Mouse (Mus musculus) layer of hippocampus, adult 9-10 months (tissue): ENCODE data around the gene Tcf23.

Source experiments
- DNase-seq: peaks from one replicate; pipeline ENCODE4 v3.0.0; 2022; ENCODE audit warnings: low spot score

Gene Tcf23

GRCm38 (mm10) chr5:30949654-30950326, 18.7 kb upstream of the Tcf23 start:
- DNase-seq = peak; percentile 69

DNA sequence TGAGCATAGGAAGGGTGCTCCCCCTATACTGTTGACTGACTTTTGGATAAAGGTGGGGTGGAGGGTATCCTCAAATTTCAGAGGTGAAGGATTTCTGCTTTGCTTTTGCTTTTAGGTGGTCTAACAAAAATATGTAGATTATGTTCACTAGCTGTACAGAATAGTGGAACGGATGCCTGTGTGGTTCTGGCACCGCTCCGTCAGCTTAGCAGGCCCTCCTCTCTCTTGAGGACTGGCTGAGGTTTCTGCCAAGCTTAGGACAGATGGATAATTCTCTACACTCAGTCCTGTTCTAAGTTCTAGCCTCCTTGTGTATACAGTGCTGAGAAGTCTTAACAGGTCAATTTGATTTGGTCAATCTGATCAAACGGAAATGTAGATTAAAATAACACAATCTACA, 18.0 kb upstream of the Tcf23 start:
- DNase-seq = no peak

DNA sequence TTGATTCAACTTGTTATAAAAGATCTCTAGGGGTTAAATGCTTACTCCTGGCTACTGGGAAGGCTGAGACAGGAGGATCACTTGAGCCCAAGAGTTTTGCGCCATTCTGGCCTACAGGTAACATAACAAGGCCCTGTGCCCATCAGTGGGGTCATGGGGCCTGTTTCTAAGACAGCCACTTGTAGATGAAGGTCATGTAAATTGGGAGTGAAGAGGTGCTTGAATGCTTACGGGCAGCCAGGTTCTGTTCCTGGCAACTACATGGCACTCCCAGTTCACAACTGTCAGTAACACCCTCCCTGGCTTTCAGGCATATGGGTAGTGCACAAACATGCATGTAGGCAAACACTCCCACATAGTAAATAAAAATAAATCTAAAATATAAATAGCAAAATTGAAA, 17.5 kb upstream of the Tcf23 start:
- DNase-seq = no peak

- no peak for DNase-seq
Observed at GRCm38 (mm10) chr5:30951706-30952105, 16.8 kb upstream of the Tcf23 start.

DNA sequence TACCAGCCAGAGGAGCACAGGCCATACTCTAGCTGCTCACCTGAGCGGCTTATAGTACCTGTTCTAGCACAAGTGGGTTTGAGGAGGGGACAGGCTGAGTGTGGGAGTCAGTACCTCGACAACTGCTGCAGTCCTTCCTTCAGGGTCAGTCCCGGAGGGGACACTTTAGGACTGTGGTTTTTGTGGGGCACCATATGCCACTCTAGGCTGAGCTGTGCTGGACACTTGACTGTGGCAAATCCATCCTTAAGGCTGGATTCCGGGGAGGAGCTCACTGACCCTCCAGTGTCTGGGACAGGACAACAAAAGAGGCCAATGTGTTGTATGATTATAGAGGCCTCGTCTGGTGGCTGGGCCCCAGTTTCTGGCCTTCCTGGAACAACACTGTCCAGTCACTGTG, 15.9 kb upstream of the Tcf23 start:
- DNase-seq = no peak

DNA sequence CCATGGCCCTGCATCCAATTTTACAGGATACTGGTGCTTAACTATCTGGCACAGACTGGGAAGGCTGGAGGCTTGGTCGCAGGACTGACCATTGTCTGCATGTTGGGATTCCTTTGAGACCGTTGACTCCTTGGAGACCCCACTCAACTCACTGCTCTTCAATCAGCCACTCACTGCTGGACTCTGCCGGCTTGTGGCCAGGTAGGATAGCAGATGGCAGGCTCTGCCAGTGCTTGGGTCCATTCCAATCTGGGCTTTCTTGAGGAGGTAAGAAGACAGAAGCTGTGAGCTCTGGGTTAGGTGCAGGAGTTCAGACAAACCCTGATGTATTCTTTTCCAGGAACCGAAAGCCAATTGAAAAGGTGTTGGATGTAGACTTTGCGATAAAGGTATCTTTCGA, 14.4 kb upstream of the Tcf23 start:
- no peak for DNase-seq

DNA sequence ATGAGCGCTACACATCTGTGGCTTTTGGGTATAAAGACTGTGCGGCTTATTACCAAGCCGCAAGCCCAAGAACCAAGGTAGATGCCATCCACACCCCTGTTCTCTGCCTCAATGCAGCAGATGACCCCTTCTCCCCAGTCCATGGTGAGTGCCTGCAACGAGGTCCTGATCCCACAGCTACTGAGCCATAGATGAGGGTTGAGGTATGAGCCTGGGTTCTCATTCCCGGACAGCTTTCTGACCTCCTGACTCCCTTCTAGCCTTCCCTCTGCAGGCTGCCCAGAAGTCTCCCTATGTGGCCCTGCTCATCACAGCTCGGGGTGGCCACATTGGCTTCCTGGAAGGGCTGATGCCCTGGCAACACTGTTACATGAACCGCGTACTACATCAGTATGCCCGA, 13.9 kb upstream of the Tcf23 start:
- DNase-seq = no peak

- no peak for DNase-seq
Observed at GRCm38 (mm10) chr5:30955751-30956150, 12.7 kb upstream of the Tcf23 start.

GRCm38 (mm10) chr5:30957891-30958290, 10.6 kb upstream of the Tcf23 start:
- DNase-seq = no peak

DNA sequence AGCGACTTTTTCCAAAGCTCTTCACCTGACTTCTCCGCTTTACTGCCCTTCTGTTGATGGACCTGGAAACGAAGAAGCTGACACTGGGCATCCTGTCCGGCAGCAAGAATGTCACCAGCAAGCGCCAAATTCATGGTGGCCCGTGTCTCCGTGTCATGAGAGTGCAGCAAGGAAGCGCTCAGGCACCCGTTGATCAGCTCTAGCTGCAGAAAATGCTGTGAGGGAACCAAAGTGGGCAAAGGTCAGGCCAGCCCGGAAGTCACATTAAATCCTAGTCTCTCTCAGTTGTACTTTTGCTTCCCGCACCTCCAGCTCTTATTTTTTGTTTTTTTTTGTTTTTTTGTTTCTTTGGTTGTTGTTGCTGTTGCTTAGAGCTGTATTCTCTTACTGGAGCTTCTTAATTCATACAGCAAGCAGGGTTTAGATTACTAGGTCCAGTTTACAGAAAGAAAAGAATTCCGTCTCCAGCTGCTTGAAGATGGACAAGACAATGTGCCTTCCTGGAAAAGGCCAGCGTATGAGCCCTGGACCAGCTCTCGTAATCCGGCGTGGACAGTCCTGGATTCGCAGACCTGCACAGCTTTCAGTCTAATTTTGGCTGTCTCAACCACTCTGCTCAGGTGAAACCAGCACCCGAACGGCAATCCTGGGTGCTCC, 9.1 kb upstream of the Tcf23 start:
- DNase-seq = no peak

DNA sequence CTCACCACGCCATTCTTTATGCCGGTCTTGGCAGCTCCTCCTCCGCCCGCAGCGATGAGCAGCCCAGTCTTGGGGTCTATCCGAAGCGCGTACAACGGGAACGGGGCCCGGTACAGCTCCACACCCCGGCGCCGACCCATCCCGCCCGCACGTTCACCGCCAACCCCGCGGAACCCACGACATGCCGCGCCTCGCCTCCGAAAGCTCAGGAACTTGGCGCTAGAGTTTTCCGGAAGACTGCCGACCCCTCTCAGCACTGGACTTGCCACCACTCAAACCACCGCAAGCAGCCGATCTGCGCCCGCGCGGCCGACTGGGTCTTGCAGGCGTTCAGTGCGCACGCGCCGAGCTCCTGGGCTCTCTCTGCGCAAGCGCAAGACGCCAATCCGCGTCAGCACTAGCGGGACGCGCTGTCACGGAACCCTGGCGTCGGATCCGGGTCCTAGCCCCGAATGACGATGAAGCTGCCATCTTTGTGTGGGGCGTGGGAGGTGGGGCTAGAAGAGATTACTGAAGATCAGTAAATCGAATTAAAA, 8.4 kb upstream of the Tcf23 start, which contains the start of gene Preb:
Gene Preb (minus strand): TSS at position 396 of the 536 bp plus-strand sequence.
- DNase-seq = peak; percentile 92

DNA sequence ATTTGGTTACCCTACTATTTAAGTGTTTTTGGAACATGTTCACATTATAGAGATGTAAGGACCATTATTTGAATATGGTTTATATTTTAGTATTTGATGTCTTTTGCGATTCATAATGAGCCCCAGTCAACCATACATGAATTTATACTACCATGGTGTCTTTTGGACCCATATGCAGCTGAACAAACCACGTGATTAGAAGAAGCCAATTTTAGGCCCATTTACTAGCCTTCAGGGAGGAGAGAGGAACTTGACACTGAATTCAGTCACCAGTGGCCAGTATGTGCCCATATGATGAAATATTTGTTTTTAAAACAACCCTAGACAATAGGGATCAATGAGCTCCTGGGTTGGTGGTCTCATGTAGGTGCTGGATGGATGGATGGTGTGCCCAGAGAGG, 7.6 kb upstream of the Tcf23 start:
- DNase-seq = no peak

GRCm38 (mm10) chr5:30961545-30962505, 6.6 kb upstream of the Tcf23 start:
- no peak for DNase-seq

DNA sequence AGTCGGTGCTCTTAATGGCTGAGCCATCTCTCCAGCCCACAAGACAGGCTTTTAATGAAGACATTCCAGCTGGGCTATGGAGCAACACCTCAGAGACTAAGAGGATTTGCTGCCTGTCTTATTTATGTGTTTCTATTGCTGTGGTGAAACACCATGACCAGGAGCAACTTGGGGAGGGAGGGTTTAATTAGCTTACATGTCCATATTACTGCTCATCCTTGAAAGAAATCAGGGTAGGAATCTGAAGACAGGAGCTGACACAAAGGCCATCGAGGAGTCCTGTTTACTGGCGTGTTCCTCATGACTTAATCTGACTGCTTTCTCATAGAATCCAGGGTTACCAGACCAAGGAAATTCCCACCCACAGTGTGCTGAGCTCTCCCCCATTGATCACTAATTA, 4.5 kb upstream of the Tcf23 start:
- no peak for DNase-seq

DNA sequence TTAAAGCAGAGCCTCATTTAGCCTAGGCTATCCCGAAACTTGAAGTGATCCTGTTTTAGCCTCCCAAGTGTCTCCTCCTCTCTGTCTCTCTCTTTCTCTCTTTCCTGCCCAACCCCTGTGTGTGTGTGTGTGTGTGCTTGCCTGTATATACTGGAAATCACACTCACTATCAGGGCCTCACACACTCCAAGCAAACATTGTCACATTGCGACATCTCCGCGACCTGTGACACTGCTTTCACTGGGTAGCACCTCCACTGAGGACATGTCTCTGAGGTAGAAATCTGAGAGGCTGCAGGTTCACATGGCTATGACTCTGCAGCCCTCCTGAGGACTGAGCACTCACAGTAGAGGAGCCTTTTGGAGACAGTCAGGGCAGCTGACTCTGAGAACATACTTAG, 2.3 kb upstream of the Tcf23 start:
- no peak for DNase-seq

DNA sequence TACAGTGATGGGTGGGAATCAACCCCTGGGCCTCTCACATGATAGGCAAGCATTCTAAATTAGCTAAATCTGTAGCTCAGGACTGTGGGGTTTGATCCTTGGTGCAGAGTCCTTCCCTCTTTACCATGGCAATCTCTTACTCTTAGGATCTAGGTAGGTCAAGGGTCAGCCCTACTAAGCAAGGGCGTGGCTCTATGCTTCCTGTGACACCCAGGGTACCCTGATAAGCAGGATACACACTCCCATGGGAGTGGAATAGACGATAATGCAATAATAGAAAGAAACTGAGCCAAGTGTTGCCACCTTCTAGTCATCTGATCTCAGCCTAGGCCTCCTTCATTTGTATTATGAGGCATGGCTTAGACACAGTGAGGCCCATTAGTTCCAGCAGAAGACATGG, 978 bp downstream of the Tcf23 start:
- DNase-seq = no peak

DNA sequence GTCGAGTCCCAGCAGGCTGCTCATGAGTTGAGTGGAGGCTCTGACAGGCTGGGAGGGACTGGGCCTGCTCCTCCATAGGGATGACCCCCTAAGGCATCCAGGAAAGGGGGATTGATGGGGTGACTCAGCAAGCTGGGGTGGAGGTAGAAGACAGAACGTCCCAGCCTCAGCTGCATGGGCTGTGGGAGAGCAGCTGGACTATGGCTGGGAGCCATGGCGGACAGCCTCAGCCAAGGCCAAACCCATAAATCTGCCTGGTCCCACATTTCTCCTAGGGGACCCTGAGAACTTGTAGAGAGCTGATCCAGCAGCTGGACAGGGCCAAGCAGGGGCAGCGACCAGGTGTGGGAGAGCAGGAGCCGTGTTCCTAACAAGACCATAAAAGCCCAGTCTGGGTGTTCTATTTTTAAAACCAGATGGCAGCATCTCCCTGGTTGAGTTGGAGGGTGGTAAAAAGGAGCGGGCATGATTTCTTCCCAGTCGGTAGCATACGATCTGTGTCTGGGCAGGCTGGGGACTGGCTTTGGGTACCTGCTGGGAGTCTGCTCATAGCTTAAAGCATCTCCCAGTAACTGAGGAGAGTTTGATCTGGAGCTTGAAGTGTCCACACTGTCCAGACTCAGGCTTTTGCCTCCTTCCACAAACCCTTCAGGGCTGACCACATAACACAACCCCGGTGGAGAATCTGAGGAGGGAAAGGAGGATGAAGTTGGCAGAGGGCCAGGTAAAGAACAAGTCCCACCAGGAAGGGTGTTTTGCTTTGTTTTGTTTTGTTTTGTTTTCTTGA, 6.6 kb downstream of the Tcf23 start:
- DNase-seq = no peak

DNA sequence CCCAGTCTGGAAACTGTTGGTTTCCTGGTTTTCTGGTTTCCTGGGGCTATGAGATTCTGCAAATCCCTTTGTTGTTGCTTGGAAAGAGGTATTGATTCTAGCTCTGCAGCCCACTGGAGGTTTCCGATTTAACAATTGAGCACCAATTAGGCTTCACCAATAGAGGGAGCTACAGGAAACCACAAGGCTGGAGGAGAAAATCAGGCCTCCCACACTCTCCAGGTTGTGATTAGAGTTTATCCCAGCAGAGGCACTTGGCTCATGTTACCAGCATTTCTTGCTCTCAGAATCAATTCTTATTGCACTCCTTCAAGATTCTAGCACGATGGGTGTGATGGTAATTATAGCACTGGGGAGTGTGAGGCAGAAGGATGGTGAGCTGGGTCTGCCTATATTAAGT, 13.9 kb downstream of the Tcf23 start:
- DNase-seq = peak; percentile 37

DNA sequence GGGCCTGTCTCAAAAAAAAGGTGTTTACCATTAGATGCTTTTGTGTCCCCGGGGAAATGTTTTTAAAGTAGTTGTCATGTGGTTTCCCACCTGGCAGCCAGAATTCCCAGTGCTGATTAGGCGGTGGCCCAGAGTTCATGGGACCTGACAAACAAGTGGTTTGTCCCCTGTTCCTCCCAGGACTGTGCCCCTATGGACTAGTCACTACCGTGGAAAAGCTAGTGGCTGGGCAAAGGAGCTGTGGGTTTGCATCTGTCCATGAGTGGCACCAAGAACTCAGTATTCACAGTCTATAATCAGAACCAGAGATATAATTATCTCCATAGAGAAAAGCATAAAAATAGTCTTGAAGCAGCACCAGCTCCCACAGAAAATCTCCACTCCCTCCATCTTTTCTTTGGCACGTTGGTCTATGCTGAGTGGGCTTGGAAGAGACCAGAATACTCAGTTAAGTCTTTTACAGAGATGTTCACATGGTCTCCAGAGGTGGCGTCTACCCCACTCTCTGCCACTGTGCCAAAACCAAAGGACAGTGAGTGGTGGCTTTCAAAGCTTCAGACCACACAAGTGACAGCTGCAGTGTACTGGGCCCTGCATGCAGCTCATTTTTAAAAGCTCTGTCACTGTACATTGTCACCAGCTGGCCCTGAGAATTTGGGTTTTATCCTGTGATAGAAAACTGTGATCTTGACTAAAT, 24.7 kb downstream of the Tcf23 start:
- no peak for DNase-seq

- DNase-seq = no peak
Observed at GRCm38 (mm10) chr5:30994074-30994473, 25.6 kb downstream of the Tcf23 start.
